Mouse (Mus musculus): ENCODE data around the gene Espn.

Gene Espn

DNA sequence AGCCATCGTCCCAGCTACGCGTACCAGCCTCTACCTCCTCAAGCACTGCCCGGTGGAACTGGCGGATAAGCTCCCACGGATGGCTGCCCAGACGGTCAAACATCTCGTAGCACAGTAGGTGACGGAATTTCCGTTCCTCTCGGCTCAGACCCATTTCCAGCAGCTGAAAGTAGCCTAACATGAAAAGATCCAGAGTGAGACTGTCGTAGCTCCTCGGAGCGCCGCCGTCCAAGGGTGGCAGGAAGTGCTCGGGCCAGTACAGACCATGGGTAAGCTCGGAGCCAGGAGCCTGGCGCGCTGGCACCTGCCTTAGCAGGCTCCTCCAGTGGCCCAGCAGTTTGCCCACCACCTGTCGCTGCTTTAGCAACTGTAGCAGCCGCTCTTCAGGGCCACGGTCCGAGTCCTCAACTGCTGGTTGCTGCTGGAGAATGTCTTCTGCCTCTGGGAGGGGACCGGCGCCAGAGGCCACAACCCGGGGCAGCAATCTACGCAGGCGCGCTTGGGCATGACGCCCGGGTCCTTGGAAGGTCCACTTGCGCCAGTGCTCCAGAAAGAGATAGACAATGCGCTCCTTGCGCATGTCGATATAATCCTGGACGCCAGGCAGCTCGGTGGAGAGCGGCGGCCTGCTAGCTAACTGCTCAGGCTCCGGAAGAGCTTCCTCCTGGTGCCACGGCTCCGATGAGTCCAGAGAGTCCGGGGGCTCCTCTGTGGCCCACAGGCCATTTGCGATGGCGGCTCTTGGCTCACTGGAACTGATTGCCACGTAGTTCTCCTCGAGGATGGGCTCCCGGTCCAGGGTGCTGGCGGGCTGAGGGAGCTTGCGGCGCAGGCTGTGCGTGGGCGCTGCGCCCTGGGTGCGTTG, 26.8 kb downstream of the Espn start:
- DNase-seq (ENCODE audit: low spot score in 2 of 2): no peak

DNA sequence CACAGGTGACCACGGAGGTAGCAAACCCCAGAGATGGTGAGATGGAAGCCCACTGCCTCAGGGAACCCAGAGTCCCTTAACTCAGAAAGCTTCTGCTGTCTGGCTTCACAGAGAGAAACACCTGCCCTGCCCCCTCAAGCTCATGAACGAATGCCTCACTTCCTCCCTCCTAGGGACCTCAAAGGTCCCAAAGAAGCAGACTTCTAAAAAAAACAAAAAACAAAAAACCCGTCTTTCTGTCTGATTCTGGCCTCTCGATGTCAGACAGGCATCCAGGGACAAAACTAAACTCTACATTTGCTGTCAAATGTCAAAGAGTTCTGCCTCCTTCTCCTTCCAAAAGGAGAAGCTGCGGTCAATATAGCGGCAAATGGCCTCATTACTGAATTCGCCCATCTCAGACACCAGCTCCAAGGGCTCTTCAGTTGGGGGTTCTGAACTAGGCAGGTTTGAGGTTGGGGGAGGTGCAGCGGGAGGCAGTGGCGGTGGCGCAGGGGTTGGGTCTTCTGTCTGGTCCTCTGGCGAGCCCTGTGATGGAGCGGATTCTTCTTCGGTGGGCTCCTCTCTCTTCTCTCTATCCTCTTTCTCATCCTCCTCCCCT, 27.7 kb downstream of the Espn start:
- no peak for DNase-seq (ENCODE audit: low spot score in 2 of 2)

DNA sequence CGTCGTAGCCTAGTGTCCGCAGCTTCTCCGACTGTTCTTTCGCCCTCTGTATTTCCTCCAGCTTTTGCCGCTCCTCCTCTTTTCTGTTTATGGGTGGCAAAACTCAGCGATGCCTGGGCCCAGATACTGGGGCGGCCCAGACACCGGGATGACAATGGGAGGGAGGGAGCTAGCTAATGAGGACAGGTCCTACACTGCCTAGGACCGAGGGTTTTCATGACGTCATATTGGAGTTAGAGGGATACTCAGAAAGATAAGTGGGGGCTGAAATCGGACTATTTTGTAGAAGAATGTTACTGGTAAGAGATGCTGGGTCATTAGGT, 31.0 kb downstream of the Espn start:
- DNase-seq (ENCODE audit: low spot score in 2 of 2): no peak

DNA sequence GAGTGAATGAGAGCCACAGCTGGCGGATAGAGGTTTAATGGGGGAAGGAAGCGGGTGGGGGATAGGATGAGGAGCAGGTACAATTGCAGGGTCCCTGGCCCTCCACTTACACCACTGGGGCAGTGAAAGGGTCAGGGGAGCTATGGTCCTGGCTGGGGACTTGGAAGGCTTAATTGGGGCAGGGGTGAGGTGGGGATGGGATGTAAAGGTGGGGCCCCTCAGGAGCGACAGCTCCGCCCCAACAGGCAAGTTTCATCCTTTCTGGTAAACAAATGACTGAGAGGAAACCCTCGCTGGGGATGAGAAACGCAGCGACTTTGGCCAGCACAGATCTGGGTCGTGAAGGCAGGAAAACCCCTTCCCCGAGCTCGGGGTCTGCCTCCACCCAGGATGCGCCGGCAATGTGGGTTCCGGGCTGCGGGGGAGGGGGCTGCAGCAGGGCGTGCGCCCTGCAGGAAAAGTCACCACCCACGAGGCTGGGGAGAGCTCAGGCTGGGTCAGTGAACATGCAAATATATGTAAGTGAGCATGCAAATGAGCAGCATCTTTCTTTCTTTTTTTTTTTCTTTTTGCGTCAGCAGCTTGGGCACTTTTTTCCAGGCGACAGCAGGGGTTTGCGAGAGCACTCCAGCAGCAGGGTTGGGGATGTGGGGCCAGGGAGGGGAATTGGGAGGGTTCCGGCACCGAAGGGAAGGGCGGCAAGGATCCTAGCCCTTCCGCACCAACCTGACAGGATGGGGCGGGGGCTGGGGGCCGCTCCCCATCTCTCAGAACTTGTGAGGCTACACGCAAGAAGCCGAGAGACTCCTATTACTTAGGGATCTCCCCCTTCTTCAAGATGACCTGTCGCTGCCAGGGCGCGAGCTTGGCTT, 31.6 kb downstream of the Espn start:
- DNase-seq (ENCODE audit: low spot score in 2 of 2): peak in 1 of 2 experiments; percentile 44

DNA sequence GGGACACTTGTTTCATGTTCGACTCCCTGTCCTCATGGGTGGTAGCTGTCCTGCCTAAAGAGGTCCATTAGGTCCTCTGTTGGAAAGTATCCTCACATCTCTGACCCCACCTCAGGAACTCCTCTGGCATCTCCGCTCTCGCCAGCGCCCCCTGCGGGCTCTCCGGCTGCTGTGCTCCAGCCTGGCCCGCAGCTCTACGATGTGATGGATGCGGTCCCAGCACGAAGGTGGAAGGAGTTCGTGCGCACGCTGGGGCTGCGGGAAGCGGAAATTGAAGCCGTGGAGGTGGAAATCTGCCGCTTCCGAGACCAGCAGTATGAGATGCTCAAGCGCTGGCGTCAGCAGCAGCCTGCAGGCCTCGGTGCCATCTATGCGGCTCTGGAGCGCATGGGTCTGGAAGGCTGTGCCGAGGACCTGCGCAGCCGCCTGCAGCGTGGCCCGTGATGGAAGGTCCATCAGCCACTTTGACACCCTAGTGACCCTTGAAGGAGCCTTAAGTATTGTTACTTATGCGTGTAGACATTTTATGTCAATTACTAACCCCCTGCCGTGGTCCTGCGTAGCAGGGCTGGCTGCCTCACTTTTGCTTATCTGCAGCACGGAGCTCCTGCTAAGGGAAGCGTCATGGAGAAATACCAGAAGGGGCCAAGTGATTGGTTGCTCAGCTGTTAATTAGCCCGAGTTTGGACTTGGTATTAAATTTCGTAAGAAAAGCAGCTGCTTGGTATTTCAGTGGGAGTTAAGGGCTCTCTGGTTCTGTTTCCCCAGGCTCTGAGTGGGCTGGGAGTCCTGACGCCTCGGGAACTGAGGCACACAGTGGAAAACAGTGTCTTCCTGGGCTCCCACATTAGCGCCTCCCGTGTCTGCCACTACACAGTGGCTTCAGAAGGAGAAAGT, 32.5 kb downstream of the Espn start:
- DNase-seq (ENCODE audit: low spot score in 2 of 2): no peak

DNA sequence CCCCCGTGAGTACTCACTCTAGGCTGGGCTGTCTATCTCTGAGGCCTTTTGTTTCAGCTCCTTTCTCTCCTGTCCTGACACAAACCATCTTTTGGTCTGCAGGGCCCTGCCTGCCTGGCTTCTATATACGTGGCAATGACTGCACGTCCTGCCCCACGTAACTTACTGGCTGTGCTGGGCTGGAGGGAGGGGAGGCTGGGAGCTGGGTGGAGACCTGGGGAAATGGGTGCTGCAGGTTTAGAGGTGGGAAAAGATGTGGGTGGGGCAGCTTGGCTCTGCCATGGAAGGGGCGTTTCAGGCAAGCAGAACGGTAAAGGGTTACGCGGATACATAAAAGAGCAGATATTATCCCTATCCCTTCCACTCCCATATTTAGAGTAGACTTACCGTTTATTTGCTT, 34.6 kb downstream of the Espn start:
- no peak for DNase-seq (ENCODE audit: low spot score in 2 of 2)

DNA sequence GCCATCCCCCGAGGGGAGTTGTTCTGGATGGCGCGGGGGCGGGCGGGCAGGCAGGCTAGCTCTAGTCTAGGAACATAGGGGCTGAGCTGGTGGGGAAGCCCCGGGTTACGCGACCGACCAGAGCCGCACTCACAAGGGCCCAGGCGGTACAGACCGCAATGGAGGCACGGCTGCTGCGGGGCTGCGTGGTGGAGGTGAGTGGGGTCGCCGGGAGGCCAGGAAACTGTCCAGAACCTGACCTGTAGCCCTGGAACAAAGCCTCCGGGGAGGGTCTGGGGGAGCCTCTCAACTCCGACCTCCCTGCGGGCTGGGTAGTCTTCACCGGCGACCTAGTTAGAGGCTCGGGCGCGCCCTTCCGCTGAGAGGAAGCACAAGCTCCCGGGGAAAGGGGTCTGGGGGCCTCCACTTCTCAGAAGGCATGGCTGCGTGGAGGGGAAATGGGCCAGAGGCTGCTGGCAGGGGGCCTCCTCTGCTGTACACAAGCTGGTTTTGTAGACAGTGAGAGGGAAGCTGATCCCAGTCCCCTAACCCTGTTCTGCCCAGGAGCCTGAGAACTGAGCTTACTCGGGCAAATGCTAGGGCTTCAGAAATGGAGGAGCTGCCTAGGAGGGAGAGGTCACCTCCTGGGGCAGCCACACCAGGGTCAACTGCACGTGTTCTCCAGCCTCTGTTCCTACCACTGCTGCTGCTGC, 36.1 kb downstream of the Espn start, which contains the start of gene Tnfrsf25:
TSS of gene Tnfrsf25 (plus strand) at position 14 of the 692 bp plus-strand sequence.
- peak in 1 of 2 experiments; percentile 30 for DNase-seq (ENCODE audit: low spot score in 2 of 2)

DNA sequence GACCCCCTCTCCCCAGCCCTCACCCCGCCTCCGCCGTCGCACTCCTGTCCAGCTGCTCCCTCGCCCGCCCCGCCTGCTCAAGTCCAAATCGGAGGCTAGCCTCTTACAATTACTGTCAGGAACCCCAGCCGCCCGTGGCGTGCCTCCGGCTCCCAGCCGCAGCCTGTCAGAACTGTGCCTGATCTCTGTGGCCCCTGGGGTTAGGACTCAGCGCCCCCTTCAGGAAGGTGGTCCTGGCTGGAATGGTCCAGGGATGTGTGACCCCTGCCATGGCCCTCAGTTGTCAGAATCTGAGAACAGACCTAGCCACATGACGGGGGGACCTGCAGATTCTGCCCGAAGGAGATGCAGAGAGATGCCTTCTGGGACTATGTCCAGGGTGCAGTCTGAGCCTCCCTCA, 38.1 kb downstream of the Espn start:
- DNase-seq (ENCODE audit: low spot score in 2 of 2): no peak

DNA sequence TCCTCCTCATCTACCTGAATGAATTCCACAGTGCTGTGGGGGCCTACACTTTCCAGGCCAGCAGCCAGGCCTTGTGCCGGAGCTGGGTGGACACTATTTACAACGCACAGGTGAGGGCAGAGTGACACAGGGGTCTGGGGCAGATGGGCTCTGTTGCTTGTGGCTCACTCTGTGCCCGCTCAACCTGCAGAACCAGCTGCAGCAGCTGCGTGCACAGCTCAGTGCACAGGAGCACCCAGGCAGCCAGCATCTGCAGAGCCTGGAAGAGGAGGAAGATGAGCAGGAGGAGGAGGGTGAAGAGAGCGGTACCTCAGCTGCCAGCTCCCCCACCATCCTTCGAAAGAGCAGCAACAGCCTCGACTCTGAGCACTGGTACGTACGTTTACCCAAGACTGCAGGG, 39.8 kb downstream of the Espn start:
- no peak for DNase-seq (ENCODE audit: low spot score in 2 of 2)

DNA sequence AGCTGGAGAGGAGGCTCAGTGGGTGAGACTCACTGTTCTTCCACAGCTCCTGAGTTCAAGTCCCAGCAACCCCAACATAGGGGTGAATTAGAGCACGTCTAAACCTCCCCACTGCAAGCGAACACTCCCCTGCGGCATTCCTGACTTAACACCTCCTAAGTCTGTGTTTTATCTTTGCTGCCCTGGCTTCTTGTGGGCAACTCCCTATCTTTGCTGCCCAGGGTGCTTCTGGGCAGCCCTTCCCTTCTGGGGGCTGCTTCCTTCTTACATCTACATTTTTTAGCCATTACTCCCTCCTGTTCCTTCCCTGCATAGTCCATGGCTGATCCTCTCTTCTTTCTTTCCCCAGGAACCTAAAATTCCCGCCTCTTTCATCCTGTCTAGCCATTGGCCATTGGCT, 41.5 kb downstream of the Espn start:
- DNase-seq (ENCODE audit: low spot score in 2 of 2): no peak

DNA sequence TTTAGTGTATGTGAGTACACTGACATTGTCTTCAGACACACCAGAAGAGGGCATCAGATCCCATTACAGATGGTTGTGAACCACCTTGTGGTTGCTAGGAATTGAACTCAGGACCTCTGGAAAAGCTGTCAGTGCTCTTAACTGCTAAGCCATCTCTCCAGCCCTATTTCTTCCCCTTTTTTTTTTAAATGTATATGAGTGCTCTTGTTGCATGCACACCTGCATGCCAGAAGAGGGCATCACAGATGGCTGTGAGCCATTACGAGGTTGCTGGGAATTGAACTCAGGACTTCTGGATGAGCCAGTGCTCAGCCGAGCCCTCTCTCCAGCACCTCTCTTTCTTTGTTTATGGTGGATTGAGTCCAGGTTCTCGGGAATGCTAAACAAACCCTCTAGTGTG, 42.7 kb downstream of the Espn start:
- no peak for DNase-seq (ENCODE audit: low spot score in 2 of 2)

DNA sequence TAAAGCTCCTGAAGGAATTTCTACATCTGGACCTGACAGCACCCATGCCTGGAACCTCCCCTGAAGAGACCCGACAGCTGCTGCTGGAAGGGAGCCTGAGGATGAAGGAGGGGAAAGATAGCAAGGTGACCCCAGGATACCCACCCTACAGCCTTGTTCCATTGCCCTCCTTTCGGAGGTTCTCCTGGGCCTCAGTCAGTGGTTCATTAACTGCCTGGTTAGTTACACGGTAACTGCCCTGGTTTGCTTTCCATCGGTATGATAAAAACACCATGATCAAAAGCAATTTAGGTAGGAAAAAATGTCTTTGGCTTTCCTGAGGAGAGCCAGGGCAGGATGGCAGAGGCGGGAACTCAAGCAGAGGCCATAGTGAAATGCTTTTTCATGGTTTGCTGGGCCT, 43.5 kb downstream of the Espn start:
- DNase-seq (ENCODE audit: low spot score in 2 of 2): no peak

DNA sequence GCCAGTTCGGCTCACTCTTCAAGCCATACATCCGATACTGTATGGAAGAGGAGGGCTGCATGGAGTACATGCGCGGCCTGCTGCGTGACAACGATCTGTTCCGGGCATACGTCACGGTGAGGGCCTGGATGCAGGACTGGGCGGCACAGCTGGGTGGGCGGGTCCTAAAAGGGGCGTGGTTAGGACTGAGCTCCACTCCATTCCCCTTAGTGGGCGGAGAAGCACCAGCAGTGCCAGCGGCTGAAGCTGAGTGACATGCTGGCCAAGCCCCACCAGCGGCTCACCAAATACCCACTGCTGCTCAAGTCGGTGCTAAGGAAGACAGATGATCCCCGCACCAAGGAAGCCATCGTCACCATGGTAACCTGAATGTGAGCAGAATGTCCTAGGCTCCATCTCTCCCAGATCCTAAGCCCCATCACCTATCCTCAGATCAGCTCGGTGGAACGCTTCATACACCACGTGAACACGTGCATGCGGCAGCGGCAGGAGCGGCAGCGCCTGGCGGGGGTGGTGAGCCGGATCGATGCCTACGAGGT, 44.1 kb downstream of the Espn start:
- DNase-seq (ENCODE audit: low spot score in 2 of 2): no peak

DNA sequence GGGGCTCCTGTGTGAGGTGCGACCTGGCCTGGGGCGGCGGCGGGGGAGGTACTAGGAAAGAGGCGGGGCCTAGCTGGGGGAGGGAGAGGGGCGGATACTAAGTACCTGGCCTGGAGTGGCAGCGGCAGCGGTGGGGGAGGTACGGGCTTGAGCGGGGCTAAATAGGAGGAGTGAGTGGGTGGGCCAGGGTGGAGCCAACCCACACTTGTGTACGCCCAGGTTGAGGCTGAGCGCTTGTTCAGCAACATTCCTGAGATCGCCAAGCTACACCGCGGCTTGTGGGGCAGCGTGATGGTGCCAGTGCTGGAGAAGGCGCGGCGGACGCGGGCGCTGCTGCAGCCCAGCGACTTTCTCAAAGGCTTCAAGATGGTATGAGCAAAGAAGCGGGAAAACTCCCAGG, 44.7 kb downstream of the Espn start:
- no peak for DNase-seq (ENCODE audit: low spot score in 2 of 2)

DNA sequence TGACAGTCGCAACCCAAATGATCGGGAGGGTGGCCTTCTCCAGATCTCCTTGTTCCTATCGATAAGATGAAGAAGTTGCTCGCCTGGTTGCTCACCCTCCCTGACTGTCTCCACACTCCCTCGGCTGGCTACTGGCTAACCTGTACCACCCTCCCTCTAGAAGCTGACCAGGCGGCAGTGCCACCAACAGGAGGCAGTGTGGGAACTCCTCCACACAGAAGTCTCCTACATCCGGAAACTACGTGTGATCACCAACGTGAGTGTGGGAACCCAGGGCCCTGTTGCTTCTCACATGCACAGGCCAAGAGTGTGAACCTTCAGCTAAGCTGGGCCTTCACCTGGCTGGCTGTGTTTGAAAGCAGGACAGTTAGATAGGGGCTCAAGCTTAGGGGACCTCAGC, 45.4 kb downstream of the Espn start:
- no peak for DNase-seq (ENCODE audit: low spot score in 2 of 2)

DNA sequence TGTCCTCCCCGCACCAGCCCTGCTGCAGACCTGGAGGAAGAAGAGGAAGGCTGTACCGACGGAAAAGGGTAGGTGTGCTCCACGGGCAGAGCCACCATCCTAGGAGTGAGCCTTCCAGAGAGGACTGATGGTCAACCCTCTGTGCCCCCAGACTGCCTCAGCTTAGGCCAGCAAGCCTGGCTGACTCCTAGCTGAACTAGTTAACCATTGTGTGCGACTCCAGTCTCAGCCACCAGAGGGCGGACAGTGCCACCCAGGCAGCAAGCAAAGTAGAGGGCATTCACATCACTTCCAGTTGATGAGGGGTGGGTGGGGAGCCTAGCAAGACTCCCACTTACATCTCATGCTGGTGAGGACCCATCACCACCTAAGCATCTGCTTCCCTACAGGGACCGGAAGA, 49.1 kb downstream of the Espn start:
- peak; percentile 50 to 69 for DNase-seq (ENCODE audit: low spot score in 2 of 2)

DNA sequence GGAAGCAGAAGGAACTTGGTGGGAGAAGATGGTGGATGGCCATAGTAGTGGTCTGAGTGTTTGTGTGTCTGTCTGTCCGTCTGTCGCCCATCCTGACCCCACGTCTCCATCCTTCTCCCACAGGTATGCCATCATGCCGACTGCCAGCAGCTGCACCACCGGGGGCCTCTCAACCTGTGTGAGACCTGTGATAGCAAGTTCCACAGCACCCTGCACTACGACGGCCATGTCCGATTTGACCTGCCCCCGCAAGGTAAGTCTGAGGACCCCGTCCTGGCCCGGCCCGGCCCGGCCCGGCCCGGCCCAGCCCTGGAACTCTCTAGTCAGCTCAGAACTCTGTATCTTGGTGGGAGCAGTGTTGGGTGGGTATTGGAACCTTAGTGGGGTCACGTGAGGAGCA, 50.2 kb downstream of the Espn start:
- DNase-seq (ENCODE audit: low spot score in 2 of 2): no peak

DNA sequence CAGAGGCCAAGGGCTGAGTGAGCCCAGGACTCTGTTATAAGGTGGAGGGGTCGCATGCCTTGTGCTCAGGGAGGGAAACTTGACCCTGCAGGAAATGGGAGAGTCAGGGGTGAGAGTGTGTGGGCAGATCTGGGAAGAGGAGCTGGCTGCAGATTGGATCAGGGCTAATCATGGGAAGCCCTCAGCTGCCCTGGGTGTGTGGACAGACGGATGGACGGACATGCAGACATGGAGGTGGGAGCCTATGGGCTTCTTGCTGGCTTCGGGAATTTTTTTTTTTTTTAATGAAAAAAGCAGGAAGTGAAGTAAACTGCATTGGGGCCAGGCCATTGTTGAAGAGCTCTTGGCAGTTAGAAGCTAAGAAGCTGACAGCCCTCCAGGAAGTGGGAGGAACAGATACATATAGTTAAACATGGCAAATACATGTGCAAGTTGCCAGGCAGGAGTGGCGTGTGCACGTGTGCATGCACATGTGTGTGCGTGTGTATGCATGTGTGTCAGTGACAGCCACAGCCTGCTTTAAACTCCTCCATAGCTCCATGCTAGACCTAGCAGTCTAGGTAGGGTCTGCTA, 51.0 kb downstream of the Espn start:
- DNase-seq (ENCODE audit: low spot score in 2 of 2): no peak

DNA sequence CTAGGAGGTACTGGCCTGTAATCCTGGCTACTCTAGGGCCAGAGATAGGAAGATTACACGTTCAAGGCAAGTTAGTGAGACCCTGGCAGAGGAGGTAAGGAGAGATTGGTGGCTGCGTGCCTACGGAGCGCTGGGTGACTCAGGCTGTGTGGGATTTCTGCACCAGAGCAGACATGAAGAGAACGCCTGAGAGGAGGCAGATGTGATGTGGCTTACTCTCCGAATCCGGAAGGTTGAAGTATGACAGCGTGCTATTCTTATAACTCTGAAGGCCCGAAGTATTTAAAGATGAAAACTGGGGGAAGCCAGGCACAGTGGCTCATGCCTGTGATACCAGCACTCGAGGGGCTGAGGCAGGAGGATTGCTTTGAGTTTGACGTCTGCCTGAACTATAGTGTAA, 51.6 kb downstream of the Espn start:
- DNase-seq (ENCODE audit: low spot score in 2 of 2): no peak
